Mouse (Mus musculus) activated CD4-positive, CD25-positive, alpha-beta regulatory T cell, adult 4 months (primary cell): ENCODE measurements around the gene Mesd. TPM values are rescaled to one million over a fixed set of nuclear protein-coding genes. Genes with fewer than 3 reads are reported as not detected.

Source experiments
- ATAC-seq: one replicate; pipeline ENCODE4 v1.8.0; 2017
- polyA plus RNA-seq, 2 experiments: library from polyadenylated mRNA; unstranded; fragments of 100-300 nt; shearing (Covaris generic); gene quantifications; one replicate each; pipeline ENCODE4 v1.2.1; 2017

Mesd gene
- polyA plus RNA-seq = 10 to 100 TPM; 31.8 to 38.0 TPM

DNA sequence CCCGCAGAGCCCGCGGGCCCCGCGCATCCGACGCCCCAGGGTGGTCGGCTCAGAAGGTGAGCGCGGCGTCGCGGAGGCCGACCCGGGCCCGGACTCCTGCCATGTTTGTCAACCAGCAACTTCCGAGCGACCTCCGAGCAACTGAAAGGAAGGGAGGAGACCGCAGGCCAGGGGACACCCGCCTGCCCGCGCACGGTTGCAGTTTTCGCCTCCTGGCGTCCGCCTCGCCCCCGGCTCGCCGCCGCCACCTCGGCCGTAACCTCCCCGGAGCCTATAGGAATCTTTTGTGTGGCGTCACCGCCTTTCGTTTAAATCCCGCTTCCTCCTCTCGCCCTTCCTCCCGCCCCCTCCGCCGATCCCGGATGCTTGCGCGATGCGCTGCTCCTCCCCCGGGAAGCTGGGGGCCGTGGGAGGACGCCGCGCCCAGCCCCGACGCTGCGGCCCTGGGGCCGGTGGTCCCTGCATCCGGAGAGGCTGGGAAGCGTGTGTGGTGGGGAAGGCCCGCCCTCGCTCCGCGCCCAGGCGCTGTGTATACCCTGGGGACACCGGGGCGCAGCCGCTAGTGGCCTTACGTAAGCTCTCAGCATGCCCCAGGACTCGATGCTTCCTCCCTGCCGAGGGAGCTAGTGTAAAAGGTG, at the start of gene Mesd, which contains the start of gene Tlnrd1:
Gene Mesd (plus strand): TSS at position 446 of the 638 bp plus-strand sequence.
Gene Tlnrd1 (minus strand): TSS at position 285 of the 638 bp plus-strand sequence.
- peak; percentile 81 for ATAC-seq

- no peak for ATAC-seq
Measured at GRCm38 (mm10) chr7:83838525-83839224, 45.6 kb upstream of the Mesd start.

DNA sequence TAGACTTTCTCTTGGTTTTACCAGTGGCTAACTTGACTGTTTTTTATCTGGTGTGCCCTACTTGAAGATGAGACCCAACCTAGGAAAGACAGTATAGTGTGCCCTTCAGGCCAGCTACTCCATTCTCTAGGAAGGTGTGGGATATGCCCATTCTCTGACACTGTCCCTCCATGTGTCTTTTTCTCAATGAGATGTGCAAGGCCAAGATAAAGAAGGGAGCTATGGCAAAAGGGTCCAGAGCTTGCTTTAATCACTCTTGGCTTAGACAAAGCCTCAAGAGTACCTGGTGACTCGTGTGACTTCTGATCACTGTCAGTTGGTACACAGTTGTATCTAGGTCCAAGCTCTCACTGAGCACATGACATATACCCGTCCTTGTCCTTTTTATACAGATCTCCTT, 44.2 kb upstream of the Mesd start:
- ATAC-seq = no peak

GRCm38 (mm10) chr7:83842486-83843259, 41.6 kb upstream of the Mesd start:
- no peak for ATAC-seq

DNA sequence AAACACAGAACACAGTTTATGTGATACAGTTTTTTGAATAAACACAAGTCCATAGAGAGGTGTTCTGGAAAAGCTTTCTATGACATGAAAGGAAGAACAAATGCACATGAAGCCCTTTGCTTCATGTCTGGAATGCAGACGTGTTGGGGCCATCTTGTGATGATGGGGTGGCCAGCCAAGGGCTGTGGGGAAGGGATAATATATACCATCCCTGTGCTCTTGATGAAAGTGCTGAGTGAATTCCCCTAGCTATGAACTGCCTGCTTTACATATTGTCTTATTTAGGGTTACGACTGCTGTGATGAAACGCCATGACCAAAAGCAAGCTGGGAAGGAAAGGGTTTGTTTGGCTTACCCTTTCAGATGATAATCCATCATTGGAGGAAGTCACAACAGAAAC, 39.5 kb upstream of the Mesd start:
- ATAC-seq = no peak

- ATAC-seq = no peak
Measured at GRCm38 (mm10) chr7:83847187-83848075, 36.8 kb upstream of the Mesd start.

DNA sequence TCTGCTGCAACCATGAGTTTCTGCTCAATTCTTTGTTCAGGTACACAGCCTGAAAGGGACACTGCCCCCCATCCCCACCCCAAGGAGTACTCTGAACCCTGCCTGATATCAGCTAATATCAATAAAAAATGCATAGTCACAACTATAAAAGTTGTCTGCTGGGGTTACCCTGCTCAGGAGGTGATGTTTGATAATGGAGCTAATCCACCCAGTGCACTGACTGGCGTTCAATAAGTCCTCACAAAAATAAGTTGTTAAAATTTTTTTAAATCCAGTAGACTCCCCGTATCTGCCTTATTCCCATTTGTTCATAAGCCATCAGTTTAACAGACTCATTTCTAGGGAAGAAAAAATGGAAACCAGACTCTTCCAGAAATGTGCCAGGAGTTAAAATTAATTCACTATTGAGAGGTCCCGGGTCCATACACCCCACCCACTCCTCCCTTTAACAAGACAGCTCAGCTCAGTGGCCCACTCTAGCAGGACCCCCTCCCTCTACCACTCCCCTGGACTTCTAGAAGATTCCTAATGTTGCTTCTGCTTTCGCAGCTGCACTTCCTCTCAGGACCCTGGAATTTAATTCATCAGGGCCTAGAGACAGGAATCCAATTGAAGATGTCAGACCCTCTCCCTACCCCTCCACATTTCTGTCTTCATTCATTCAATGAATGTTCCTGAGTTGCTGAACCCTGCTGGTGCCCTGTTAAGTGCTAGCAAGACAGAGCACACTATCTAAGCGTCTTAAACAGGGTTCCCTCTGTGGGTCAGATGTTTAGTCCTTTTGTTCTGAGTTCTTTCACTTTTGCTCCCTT, 32.5 kb upstream of the Mesd start:
- ATAC-seq = no peak

GRCm38 (mm10) chr7:83852381-83853380, 31.6 kb upstream of the Mesd start:
- no peak for ATAC-seq

DNA sequence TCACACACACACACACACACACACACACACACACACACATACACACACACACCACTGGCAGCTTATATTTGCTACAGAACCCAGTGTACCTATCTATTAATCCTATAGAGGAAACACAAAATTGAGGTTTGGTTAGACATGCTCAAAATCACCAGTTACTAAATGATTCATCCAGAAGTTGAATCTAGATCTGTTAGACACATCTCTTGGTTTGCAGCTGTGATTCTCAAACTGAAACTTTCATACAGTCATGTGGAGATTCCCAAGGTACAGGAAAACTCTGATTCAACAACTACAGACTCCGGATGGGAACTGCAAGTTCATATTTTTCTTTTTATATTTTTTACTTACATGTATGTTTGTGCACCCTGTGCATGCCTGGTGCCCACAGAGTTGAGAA, 29.1 kb upstream of the Mesd start:
- ATAC-seq = no peak

DNA sequence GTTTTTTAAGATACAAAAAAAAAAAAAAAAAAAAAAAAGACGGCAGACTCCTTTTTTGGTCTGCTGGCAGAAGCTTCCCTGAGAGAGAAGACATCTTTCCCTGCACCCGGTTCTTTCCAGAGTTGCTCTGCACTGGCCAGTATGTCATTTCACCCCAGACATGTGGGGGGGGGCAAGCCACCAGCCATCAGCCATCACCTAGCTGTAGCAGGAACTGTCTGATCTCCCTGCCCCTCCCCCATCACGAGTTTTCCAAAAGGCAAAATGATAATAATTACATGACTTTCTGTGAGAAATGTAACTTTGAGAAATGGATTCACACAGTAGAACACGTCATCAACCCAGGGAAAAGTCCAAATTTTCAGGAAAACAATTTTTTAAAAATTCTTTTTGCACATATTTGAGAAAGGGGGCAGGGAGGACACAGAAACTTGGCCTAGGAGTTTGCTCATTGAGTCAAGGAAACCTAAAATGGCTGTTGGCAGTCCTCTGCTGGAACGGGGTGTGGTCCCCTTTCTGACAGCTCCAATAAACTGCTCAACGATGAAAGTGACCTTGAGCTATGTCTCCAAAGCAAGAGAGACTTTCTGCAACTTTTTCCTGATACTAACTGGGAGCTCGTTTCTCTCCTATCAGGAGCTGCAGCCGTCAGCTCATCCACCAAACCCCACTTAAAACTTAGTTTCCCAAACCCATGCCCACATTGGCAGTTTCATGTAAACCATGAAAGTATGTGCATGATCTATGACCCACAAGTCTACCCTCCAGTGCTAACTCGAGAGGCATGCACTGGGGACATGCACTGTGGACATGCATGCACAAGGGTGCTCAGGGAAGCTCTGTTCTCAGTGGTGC, 27.7 kb upstream of the Mesd start:
- no peak for ATAC-seq

GRCm38 (mm10) chr7:83857208-83857488, 27.1 kb upstream of the Mesd start:
- ATAC-seq = no peak

DNA sequence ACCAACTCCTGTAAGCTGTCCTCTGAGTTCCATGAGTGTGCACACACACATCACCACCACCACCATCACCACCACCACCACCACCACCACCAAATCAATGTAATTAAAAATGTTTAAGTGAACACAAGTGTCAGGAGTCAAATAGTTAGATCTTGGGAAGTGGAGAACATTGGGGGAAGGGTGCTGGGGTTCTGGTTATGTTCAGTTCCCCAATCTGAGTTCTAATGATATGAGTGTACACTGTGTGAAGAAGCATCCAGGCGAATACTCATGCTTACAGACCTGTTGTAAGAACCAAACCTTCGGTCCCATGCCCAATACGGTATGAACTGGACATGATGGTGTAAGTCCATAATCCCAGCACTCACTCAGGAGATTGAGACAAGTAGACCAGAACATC, 26.3 kb upstream of the Mesd start:
- ATAC-seq = no peak

GRCm38 (mm10) chr7:83859378-83860083, 24.7 kb upstream of the Mesd start:
- no peak for ATAC-seq

- no peak for ATAC-seq
Measured at GRCm38 (mm10) chr7:83863554-83863953, 20.7 kb upstream of the Mesd start.

DNA sequence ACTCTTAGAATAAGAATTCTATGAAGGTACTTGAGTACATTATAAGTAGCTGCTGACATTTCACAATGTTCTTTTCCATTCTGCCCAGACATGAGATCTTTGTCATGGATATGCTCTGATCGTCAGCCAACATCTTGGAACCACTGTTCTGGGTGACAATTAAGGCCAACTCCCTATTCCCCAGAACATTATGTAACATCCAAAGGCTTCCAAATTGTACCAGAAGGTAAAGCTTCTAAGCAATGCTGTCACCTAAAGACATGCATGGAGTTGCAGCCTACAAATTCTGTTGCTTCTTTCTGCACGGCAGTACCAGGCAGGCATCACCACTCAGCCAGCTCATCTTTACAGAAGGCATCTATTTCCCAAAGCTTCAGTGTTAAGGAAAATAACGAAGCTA, 16.1 kb upstream of the Mesd start:
- ATAC-seq = no peak

DNA sequence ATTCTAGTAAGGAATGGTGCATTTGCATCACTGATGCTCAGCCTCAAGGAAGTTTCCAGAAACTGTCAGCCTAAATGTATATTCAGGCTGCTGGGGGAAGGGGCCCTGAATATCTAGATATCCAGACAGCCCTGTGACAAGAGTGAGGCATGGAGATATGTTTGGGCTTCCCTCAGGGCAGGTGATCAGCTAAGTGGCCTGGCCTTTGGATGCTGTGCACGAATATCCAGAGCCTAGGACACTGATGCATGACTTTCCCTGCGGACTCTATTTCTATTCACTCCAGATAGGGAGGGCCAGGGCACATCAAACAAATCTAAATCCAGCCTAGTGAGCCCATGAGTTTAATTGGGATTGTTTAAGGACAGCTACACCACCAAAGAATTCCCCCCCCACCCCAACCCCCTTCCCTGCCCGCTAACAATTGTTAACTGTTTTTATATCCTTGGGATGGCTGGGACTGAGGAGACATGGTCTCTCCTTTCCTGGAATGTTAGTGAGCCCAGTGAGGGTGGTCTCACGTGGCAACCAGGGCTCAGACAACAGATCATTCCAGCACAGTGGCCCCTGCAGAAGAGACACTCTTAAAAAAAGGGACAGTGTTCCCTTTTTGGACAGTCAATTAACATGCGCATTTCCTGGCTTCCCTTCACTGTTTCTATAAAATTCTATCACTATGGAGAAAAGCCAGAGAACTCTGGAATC, 14.3 kb upstream of the Mesd start:
- no peak for ATAC-seq

DNA sequence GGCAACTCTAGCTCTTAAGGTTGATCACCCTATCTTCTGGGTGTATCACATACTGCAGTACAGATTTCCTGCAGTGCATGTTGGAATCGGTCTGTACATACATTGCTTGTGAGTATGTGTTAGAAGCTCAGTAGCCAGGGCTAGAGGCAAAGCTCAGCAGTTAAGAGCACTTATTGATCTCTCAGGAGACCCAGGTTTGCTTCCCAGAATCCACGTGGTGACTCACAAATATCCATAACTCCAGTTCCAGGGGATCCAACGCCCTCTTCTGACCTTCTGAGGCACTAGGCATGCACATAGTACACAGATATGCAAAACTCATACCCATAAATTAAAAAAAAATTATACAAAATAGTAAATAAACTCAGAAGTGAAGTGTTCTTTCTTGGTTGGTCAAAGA, 7.2 kb upstream of the Mesd start:
- ATAC-seq = no peak
